8 mouse cellular contexts compared by ENCODE assay signal in the genomic region with DNA sequence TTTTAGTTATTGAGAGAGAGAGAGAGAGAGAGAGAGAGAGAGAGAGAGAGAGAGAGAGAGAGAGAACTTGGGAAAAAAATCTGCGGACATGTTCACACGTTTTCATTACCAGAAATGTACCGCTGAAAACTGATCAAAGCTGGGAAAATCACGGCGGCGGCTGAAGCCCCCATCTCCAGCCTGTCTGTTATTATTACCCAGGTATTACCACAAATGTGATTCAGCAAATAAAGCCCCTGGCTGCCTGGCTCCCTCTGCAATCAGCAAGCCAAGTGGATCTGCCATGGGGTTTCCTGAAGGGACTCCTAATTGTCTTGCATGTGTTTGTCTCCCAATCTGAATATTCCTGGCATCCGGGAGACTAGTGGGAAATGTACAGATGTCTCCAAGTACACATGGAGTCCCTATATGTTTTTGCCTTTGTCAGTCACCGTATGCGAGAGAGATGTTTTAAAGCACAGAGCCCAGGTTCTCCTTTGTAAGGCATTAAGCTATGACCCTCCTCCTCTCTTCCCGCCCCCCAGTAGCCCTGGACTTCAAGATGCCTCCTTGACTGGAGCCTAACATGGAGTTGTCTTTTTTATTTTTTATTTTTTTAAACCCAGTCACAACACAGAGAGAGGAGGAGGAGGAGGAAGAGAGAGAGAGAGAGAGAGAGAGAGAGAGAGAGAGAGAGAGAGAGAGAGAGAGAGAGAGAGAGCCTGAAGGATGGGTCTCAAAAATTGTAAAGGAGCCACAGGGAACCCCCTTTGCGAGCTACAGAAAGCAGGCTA. TPM values are rescaled to one million over a fixed set of nuclear protein-coding genes. Genes with fewer than 3 reads are reported as not detected.
A peak's percentile ranks its signal among the peaks of the same experiment; 100 is the strongest.
DNase-seq lines count a peak whose midpoint lies in the region; ATAC-seq and TF ChIP-seq lines count a peak whose summit lies in the region.

Gene Zfhx3 (plus strand): TSS at position 723 of the 773 bp plus-strand sequence.

- H3K27me3 ChIP-seq in kidney, embryonic 14.5 days (ENCODE audit: control insufficient read depth, insufficient read depth, low read length) = peaks cover 27% of the 10 kb centered on the region
- H3K27me3 ChIP-seq in embryonic facial prominence, embryonic 14.5 days (replicated peaks; ENCODE audit: control insufficient read depth, insufficient read depth, low read length) = peaks cover 11% of the 10 kb centered on the region
- no peaks in the 10 kb centered on the region for H3K27me3 ChIP-seq in hindbrain, embryonic 15.5 days
- peaks cover 23% of the 10 kb centered on the region for H3K27me3 ChIP-seq in neural tube, embryonic 13.5 days
- peaks cover 3% of the 10 kb centered on the region; the same call in 1 of the 2 replicates for H3K27me3 ChIP-seq in kidney, adult 2 months (replicated peaks; ENCODE audit: control insufficient read depth, insufficient read depth, low read length)

- no peak within 1 kb of the TSS for H3K27ac ChIP-seq in kidney, embryonic 14.5 days (ENCODE audit: low read depth, low read length)
- H3K27ac ChIP-seq in embryonic facial prominence, embryonic 14.5 days (replicated peaks; ENCODE audit: low read depth, low read length) = peak within 1 kb of the TSS; percentile 71
- H3K27ac ChIP-seq in hindbrain, embryonic 15.5 days (replicated peaks) = peak within 1 kb of the TSS; percentile 82
- peak within 1 kb of the TSS; percentile 89 for H3K27ac ChIP-seq in neural tube, embryonic 13.5 days (replicated peaks)
- no peak within 1 kb of the TSS for H3K27ac ChIP-seq in kidney, adult 2 months (ENCODE audit: insufficient read depth, low read depth, low read length)

- no peaks in the 10 kb centered on the region for H3K9me3 ChIP-seq in kidney, embryonic 14.5 days (ENCODE audit: control insufficient read depth, low read length)
- H3K9me3 ChIP-seq in embryonic facial prominence, embryonic 14.5 days (ENCODE audit: control insufficient read depth, low read length) = no peaks in the 10 kb centered on the region
- no peaks in the 10 kb centered on the region for H3K9me3 ChIP-seq in hindbrain, embryonic 15.5 days
- H3K9me3 ChIP-seq in neural tube, embryonic 13.5 days = no peaks in the 10 kb centered on the region

- TF ChIP-seq POLR2A in kidney, adult 2 months (IDR thresholded peaks at IDR 0.05; ENCODE audit: low read depth, low read length) = no peak

- peak within 1 kb of the TSS; percentile 35 for H3K4me2 ChIP-seq in kidney, embryonic 14.5 days (replicated peaks; ENCODE audit: low read depth, low read length)
- peak within 1 kb of the TSS; percentile 54 for H3K4me2 ChIP-seq in embryonic facial prominence, embryonic 14.5 days (ENCODE audit: low read depth, low read length)
- H3K4me2 ChIP-seq in hindbrain, embryonic 15.5 days = peak within 1 kb of the TSS; percentile 63
- peak within 1 kb of the TSS; percentile 55 for H3K4me2 ChIP-seq in neural tube, embryonic 13.5 days

- TF ChIP-seq CTCF in kidney, adult 2 months (conservative IDR thresholded peaks at IDR 0.05; ENCODE audit: insufficient read depth, insufficient read length, low read depth, low read length) = no peak

- peak within 1 kb of the TSS; percentile 9 for H3K4me3 ChIP-seq in kidney, embryonic 14.5 days (ENCODE audit: low read length)
- H3K4me3 ChIP-seq in embryonic facial prominence, embryonic 14.5 days (ENCODE audit: low read depth, low read length) = peak within 1 kb of the TSS; percentile 32
- peak within 1 kb of the TSS; percentile 29 for H3K4me3 ChIP-seq in hindbrain, embryonic 15.5 days
- H3K4me3 ChIP-seq in neural tube, embryonic 13.5 days = peak within 1 kb of the TSS; percentile 27
- H3K4me3 ChIP-seq in kidney, adult 2 months (ENCODE audit: insufficient read depth, low read depth, low read length) = no peak within 1 kb of the TSS

- H3K9ac ChIP-seq in kidney, embryonic 14.5 days (ENCODE audit: low read depth, low read length) = no peak within 1 kb of the TSS
- peak within 1 kb of the TSS; percentile 59 for H3K9ac ChIP-seq in embryonic facial prominence, embryonic 14.5 days (ENCODE audit: low read depth, low read length)
- H3K9ac ChIP-seq in hindbrain, embryonic 15.5 days = peak within 1 kb of the TSS; percentile 27
- H3K9ac ChIP-seq in neural tube, embryonic 13.5 days = peak within 1 kb of the TSS; percentile 65

- no peak for ATAC-seq in kidney, embryonic 14.5 days (ENCODE audit: low FRiP score, low TSS enrichment)
- ATAC-seq in embryonic facial prominence, embryonic 14.5 days (ENCODE audit: low read depth) = no peak
- no peak for ATAC-seq in hindbrain, embryonic 15.5 days (ENCODE audit: low FRiP score, low read depth)
- no peak for ATAC-seq in neural tube, embryonic 13.5 days (ENCODE audit: low read depth)

- H3K36me3 ChIP-seq in kidney, embryonic 14.5 days (ENCODE audit: control insufficient read depth, insufficient read depth, low read length) = no peaks in the 10 kb centered on the region
- H3K36me3 ChIP-seq in embryonic facial prominence, embryonic 14.5 days (ENCODE audit: control insufficient read depth, insufficient read depth, low read length) = no peaks in the 10 kb centered on the region
- H3K36me3 ChIP-seq in hindbrain, embryonic 15.5 days = no peaks in the 10 kb centered on the region
- no peaks in the 10 kb centered on the region for H3K36me3 ChIP-seq in neural tube, embryonic 13.5 days
- no peaks in the 10 kb centered on the region for H3K36me3 ChIP-seq in kidney, adult 2 months (ENCODE audit: control insufficient read depth, insufficient read depth, low read length)

- peaks cover 6% of the 10 kb centered on the region; the same call in 1 of the 2 replicates for H3K4me1 ChIP-seq in kidney, embryonic 14.5 days (ENCODE audit: control insufficient read depth, insufficient read depth, low read length)
- peaks cover 15% of the 10 kb centered on the region for H3K4me1 ChIP-seq in embryonic facial prominence, embryonic 14.5 days (ENCODE audit: control insufficient read depth, insufficient read depth, low read length)
- peaks cover 43% of the 10 kb centered on the region for H3K4me1 ChIP-seq in hindbrain, embryonic 15.5 days (replicated peaks)
- H3K4me1 ChIP-seq in neural tube, embryonic 13.5 days (replicated peaks) = peaks cover 65% of the 10 kb centered on the region
- no peaks in the 10 kb centered on the region for H3K4me1 ChIP-seq in kidney, adult 2 months (ENCODE audit: control insufficient read depth, insufficient read depth, low read length)

- no peak for DNase-seq in kidney, postnatal 25 days
- DNase-seq in embryonic facial prominence, embryonic 14.5 days (ENCODE audit: low spot score) = no peak
- no peak for DNase-seq in kidney, adult 2 months
- no peak for DNase-seq in retina, embryonic 14.5 days (ENCODE audit: low spot score)
- no peak for DNase-seq in cerebellum, postnatal 36 days

- WGBS in kidney, embryonic 14.5 days = 19% methylated on average over 11 of the region's 11 CpGs
- 9% methylated on average over 11 of the region's 11 CpGs for WGBS in embryonic facial prominence, embryonic 14.5 days
- 13% methylated on average over 11 of the region's 11 CpGs for WGBS in hindbrain, embryonic 15.5 days
- 20% methylated on average over 11 of the region's 11 CpGs for WGBS in neural tube, embryonic 13.5 days
- 17% methylated on average over 11 of the region's 11 CpGs for WGBS in kidney, adult 2 months

RNA-seq across cellular contexts. Expression of gene Zfhx3, which starts in this region (rescaled TPM):
- polyA plus RNA-seq in kidney, embryonic 14.5 days (2014; fragmentation: Nextera tagmentation; extraction: Ambion mirVana) = 11.4 and 11.7 TPM in 2 replicates
- 14.2 and 17.0 TPM in 2 replicates for polyA plus RNA-seq in embryonic facial prominence, embryonic 14.5 days (2014; fragmentation: Nextera tagmentation; extraction: Ambion mirVana)
- 23.5 and 36.2 TPM in 2 replicates for polyA plus RNA-seq in hindbrain, embryonic 15.5 days (2015; fragmentation: Nextera tagmentation; extraction: Ambion mirVana)
- polyA plus RNA-seq in neural tube, embryonic 13.5 days (2015; fragmentation: Nextera tagmentation; extraction: Ambion mirVana) = 28.2 and 32.9 TPM in 2 replicates
- 2.0 and 2.5 TPM in 2 replicates for polyA plus RNA-seq in kidney, adult 2 months (2012; rRNA removed)

Comparison
In these comparisons a context has a peak if more than half of its experiments do, and no peak if none do; other contexts are left out.
1. H3K27ac ChIP-seq: peak in embryonic facial prominence, embryonic 14.5 days (single experiment), hindbrain, embryonic 15.5 days (single experiment) and neural tube, embryonic 13.5 days (single experiment); none in kidney, embryonic 14.5 days (single experiment) and kidney, adult 2 months (single experiment).
2. Peak in every context shown above with its lines, with median percentiles within 50 percentile points of each other: H3K4me2 ChIP-seq.